Mouse (Mus musculus) cortical plate, adult 2 months (tissue): ENCODE measurements at regions not wholly inside any gene's neighbourhood (a gene's known extent, or its start where the extent isn't known, plus 50 kb on each side); places are given as distances from the start of the nearest gene placed in this dataset.

Source experiments
- CTCF ChIP-seq: fragments of 200-500 bp; IDR thresholded peaks from 2 replicates; pipeline ENCODE4 v1.5.1; 2011; ENCODE audit warnings: mild to moderate bottlenecking, control low read depth, low read length; ENCODE audit not compliant: insufficient read depth; ENCODE audit errors: extremely low read depth
- POLR2A ChIP-seq: fragments of 200-500 bp; IDR thresholded peaks from 2 replicates; pipeline ENCODE4 v1.6.1; 2011; ENCODE audit warnings: mild to moderate bottlenecking, low read length, control low read depth; ENCODE audit not compliant: insufficient read depth; ENCODE audit errors: extremely low read depth

DNA sequence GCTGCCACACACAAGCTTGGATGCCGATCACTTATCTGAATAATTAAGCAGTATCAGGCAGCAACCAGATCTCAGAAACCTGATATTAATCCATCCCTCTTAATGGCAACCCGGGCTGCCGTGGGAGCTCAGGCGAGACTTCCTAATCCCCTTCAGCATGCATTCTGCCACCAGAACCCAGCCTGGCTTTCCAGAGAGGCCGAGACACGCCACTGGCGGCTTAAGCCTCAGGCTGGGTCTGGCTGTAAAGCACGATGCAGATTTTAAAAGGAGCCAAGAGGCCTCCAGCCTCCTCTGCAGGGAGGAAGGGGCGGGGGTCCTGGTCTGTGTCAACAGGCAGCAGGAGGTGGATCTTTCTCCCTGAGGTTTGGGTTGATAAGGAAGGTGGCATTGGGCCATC lies 659.1 kb upstream of the 3110018I06Rik start:
- TF ChIP-seq CTCF (no peak), POLR2A (no peak)
